Mouse (Mus musculus) midbrain, embryonic 13.5 days (tissue): ENCODE results near the gene Dffa. TPM values are rescaled to one million over a fixed set of nuclear protein-coding genes. Genes with fewer than 3 reads are reported as not detected.

Source experiments
- ATAC-seq: fragments of 200-750 bp; cut with Nextera tagmentation; 2 replicates; pipeline ENCODE4 v1.8.0; 2017; ENCODE audit warnings: mild to moderate bottlenecking, moderate TSS enrichment, moderate library complexity
- H3K27ac ChIP-seq: fragments of 300-500 bp; sonication (generic); 2 replicates; pipeline ENCODE4 v1.5.1; 2015; ENCODE audit warnings: inconsistent platforms, mild to moderate bottlenecking, moderate library complexity
- H3K27me3 ChIP-seq: fragments of 300-500 bp; sonication (generic); 2 replicates; pipeline ENCODE4 v1.6.1; 2015; ENCODE audit warnings: mild to moderate bottlenecking, inconsistent platforms
- H3K36me3 ChIP-seq: fragments of 300-500 bp; sonication (generic); 2 replicates; pipeline ENCODE4 v1.6.1; 2015; ENCODE audit warnings: mild to moderate bottlenecking, inconsistent platforms
- H3K4me1 ChIP-seq: fragments of 300-500 bp; sonication (generic); replicated peaks from 2 replicates; pipeline ENCODE4 v1.6.1; 2015; ENCODE audit warnings: inconsistent platforms
- H3K4me2 ChIP-seq: fragments of 300-500 bp; sonication (generic); replicated peaks from 2 replicates; pipeline ENCODE4 v1.6.1; 2015; ENCODE audit warnings: moderate library complexity, mild to moderate bottlenecking, inconsistent platforms
- H3K4me3 ChIP-seq: fragments of 300-500 bp; sonication (generic); replicated peaks from 2 replicates; pipeline ENCODE4 v1.5.1; 2015; ENCODE audit warnings: mild to moderate bottlenecking, inconsistent platforms
- H3K9ac ChIP-seq: fragments of 300-500 bp; sonication (generic); replicated peaks from 2 replicates; pipeline ENCODE4 v1.6.1; 2015; ENCODE audit warnings: mild to moderate bottlenecking, inconsistent platforms
- H3K9me3 ChIP-seq: fragments of 300-500 bp; sonication (generic); 2 replicates; pipeline ENCODE4 v1.6.1; 2016; ENCODE audit warnings: mild to moderate bottlenecking, inconsistent platforms
- WGBS: fragments of 180-500 bp; shearing (Covaris S2); methylation state at CpG from one replicate; pipeline ENCODE4 v1.1.7; 2015; 5-methylcytosine and 5-hydroxymethylcytosine counted together
- polyA plus RNA-seq: library from polyadenylated mRNA; unstranded; fragments of >200 nt; fragmentation: Nextera tagmentation; extraction: Ambion mirVana; gene quantifications from 2 replicates; pipeline ENCODE4 v1.2.1, GENCODE M21; 2015

Dffa gene
- 24.7 and 25.5 TPM in 2 replicates for polyA plus RNA-seq

- no peaks in the 10 kb centered on the region for H3K27me3 ChIP-seq
- H3K27ac ChIP-seq, result no peak within 1 kb of the TSS
- H3K4me2 ChIP-seq, result peak within 1 kb of the TSS; percentile 86
- peaks cover 29% of the 10 kb centered on the region for H3K36me3 ChIP-seq
- under 1% methylated on average over 35 of the region's 35 CpGs for WGBS
- peaks cover 14% of the 10 kb centered on the region for H3K4me1 ChIP-seq
- peak within 1 kb of the TSS; percentile 76 for H3K4me3 ChIP-seq
- peak within 1 kb of the TSS; percentile 90 for H3K9ac ChIP-seq
- H3K9me3 ChIP-seq, result no peaks in the 10 kb centered on the region
- ATAC-seq, result peak; percentile 90
These were observed at the start of gene Dffa for GRCm38 (mm10) chr4:149103875-149104561. Gene Dffa, plus strand, starts transcription at chr4:149104146.

GRCm38 (mm10) chr4:149055847-149056246 is 48.1 kb upstream of the Dffa start:
- no peaks in the 10 kb centered on the region for H3K36me3 ChIP-seq
- H3K9me3 ChIP-seq, result no peaks in the 10 kb centered on the region
- no peak overlapping the region for H3K4me2 ChIP-seq
- H3K27me3 ChIP-seq, result peaks cover 13% of the 10 kb centered on the region
- H3K27ac ChIP-seq, result no peak overlapping the region
- 47% methylated on average over 6 of the region's 6 CpGs for WGBS
- peaks cover 41% of the 10 kb centered on the region for H3K4me1 ChIP-seq
- H3K4me3 ChIP-seq, result no peak overlapping the region
- no peak overlapping the region for H3K9ac ChIP-seq
- no peak for ATAC-seq

GRCm38 (mm10) chr4:149056957-149057356 is 47.0 kb upstream of the Dffa start:
- H3K4me3 ChIP-seq, result no peak overlapping the region
- WGBS, result 70% methylated on average over 16 of the region's 16 CpGs
- H3K27me3 ChIP-seq, result peaks cover 3% of the 10 kb centered on the region; the same call in 1 of the 2 replicates
- no peaks in the 10 kb centered on the region for H3K9me3 ChIP-seq
- peak; percentile 31; the same call in 1 of the 2 replicates for ATAC-seq
- 0 out of 2 replicates have a peak overlapping the region, but pooled peaks have one; percentile 35 for H3K27ac ChIP-seq
- peaks cover 51% of the 10 kb centered on the region for H3K4me1 ChIP-seq
- no peaks in the 10 kb centered on the region for H3K36me3 ChIP-seq
- H3K4me2 ChIP-seq, result no peak overlapping the region
- peak overlapping the region; percentile 46; the same call in 1 of the 2 replicates for H3K9ac ChIP-seq

GRCm38 (mm10) chr4:149057470-149057869 is 46.5 kb upstream of the Dffa start:
- Histone ChIP-seq H3K4me3 (no peak overlapping the region), H3K27me3 (peaks cover 3% of the 10 kb centered on the region; the same call in 1 of the 2 replicates), H3K27ac (no peak overlapping the region; the same call in 1 of the 2 replicates), H3K36me3 (no peaks in the 10 kb centered on the region), H3K4me1 (peaks cover 52% of the 10 kb centered on the region), H3K4me2 (no peak overlapping the region), H3K9ac (peak overlapping the region; percentile 46; the same call in 1 of the 2 replicates), H3K9me3 (no peaks in the 10 kb centered on the region)
- ATAC-seq, result no peak; the same call in 1 of the 2 replicates
- 52% methylated on average over 14 of the region's 14 CpGs for WGBS

GRCm38 (mm10) chr4:149058298-149058697 is 45.6 kb upstream of the Dffa start:
- Histone ChIP-seq H3K4me1 (peaks cover 52% of the 10 kb centered on the region), H3K9ac (no peak overlapping the region), H3K4me3 (no peak overlapping the region), H3K36me3 (no peaks in the 10 kb centered on the region), H3K4me2 (no peak overlapping the region), H3K27me3 (peaks cover 3% of the 10 kb centered on the region; the same call in 1 of the 2 replicates), H3K27ac (no peak overlapping the region), H3K9me3 (no peaks in the 10 kb centered on the region)
- no peak for ATAC-seq
- WGBS, result 52% methylated on average over 7 of the region's 7 CpGs

- no peak for ATAC-seq
- 94% methylated on average over 9 of the region's 9 CpGs for WGBS
- Histone ChIP-seq H3K4me1 (peaks cover 52% of the 10 kb centered on the region), H3K4me2 (no peak overlapping the region), H3K27ac (no peak overlapping the region), H3K36me3 (no peaks in the 10 kb centered on the region), H3K27me3 (peaks cover 3% of the 10 kb centered on the region; the same call in 1 of the 2 replicates), H3K4me3 (no peak overlapping the region), H3K9me3 (no peaks in the 10 kb centered on the region), H3K9ac (no peak overlapping the region)
These were observed 44.2 kb upstream of the Dffa start for GRCm38 (mm10) chr4:149059713-149060112.

GRCm38 (mm10) chr4:149060621-149061431 is 43.1 kb upstream of the Dffa start:
- peaks cover 3% of the 10 kb centered on the region; the same call in 1 of the 2 replicates for H3K27me3 ChIP-seq
- H3K4me2 ChIP-seq, result no peak overlapping the region
- WGBS, result 34% methylated on average over 14 of the region's 14 CpGs
- H3K4me1 ChIP-seq, result peaks cover 52% of the 10 kb centered on the region
- H3K9me3 ChIP-seq, result no peaks in the 10 kb centered on the region
- H3K36me3 ChIP-seq, result no peaks in the 10 kb centered on the region
- H3K27ac ChIP-seq, result no peak overlapping the region
- no peak overlapping the region for H3K4me3 ChIP-seq
- 0 out of 2 replicates have a peak, but pooled peaks have one; percentile 3 for ATAC-seq
- no peak overlapping the region for H3K9ac ChIP-seq

- WGBS, result 68% methylated on average over 13 of the region's 13 CpGs
- no peaks in the 10 kb centered on the region for H3K9me3 ChIP-seq
- no peak overlapping the region for H3K4me2 ChIP-seq
- H3K27me3 ChIP-seq, result peaks cover 3% of the 10 kb centered on the region; the same call in 1 of the 2 replicates
- H3K36me3 ChIP-seq, result no peaks in the 10 kb centered on the region
- peaks cover 50% of the 10 kb centered on the region for H3K4me1 ChIP-seq
- H3K4me3 ChIP-seq, result no peak overlapping the region
- ATAC-seq, result peak; percentile 16; the same call in 1 of the 2 replicates
- H3K9ac ChIP-seq, result no peak overlapping the region
- 0 out of 2 replicates have a peak overlapping the region, but pooled peaks have one; percentile 12 for H3K27ac ChIP-seq
These were observed 42.6 kb upstream of the Dffa start for GRCm38 (mm10) chr4:149061432-149061718.

GRCm38 (mm10) chr4:149062406-149063318 is 41.3 kb upstream of the Dffa start:
- 67% methylated on average over 21 of the region's 21 CpGs for WGBS
- H3K27ac ChIP-seq, result no peak overlapping the region
- peaks cover 3% of the 10 kb centered on the region; the same call in 1 of the 2 replicates for H3K36me3 ChIP-seq
- peaks cover 3% of the 10 kb centered on the region; the same call in 1 of the 2 replicates for H3K27me3 ChIP-seq
- H3K9me3 ChIP-seq, result no peaks in the 10 kb centered on the region
- no peak for ATAC-seq
- no peak overlapping the region for H3K4me3 ChIP-seq
- H3K9ac ChIP-seq, result no peak overlapping the region
- H3K4me1 ChIP-seq, result peaks cover 45% of the 10 kb centered on the region
- H3K4me2 ChIP-seq, result no peak overlapping the region

- H3K9ac ChIP-seq, result no peak overlapping the region
- 90% methylated on average over 23 of the region's 23 CpGs for WGBS
These were observed 39.7 kb upstream of the Dffa start for GRCm38 (mm10) chr4:149064061-149064854.

More at GRCm38 (mm10) chr4:149064061-149064854, 39.7 kb upstream of the Dffa start:
- no peak overlapping the region for H3K4me2 ChIP-seq
- no peak for ATAC-seq
- peaks cover 34% of the 10 kb centered on the region for H3K4me1 ChIP-seq
- H3K4me3 ChIP-seq, result no peak overlapping the region
- peaks cover 6% of the 10 kb centered on the region; the same call in 1 of the 2 replicates for H3K36me3 ChIP-seq
- no peaks in the 10 kb centered on the region for H3K9me3 ChIP-seq
- no peak overlapping the region for H3K27ac ChIP-seq
- peaks cover 3% of the 10 kb centered on the region; the same call in 1 of the 2 replicates for H3K27me3 ChIP-seq
